Mouse (Mus musculus): Measurements from ENCODE around the gene Iqsec1.

- no peak for TF ChIP-seq CTCF (conservative IDR thresholded peaks at IDR 0.05; ENCODE audit: low read length)
- TF ChIP-seq NANOG (IDR thresholded peaks at IDR 0.05; ENCODE audit: borderline replicate concordance, low read length), result no peak
- no peak for TF ChIP-seq POU5F1 (IDR thresholded peaks at IDR 0.05; ENCODE audit: borderline replicate concordance, low read length)
Observed at GRCm38 (mm10) chr6:90689500-90689899, 299.0 kb downstream of the Iqsec1 start.
